ENCODE assay signal across 36 mouse cellular contexts in genomic region chr17:43282828-43283227, GRCm38 (mm10). TPM values are rescaled to one million over a fixed set of nuclear protein-coding genes. Genes with fewer than 3 reads are reported as not detected.
"Had no signal": no experiment of that assay in that cellular context is flagged by ENCODE, and none has a peak within 500 bp of the region (broad histone marks: within the 10 kb centered on the region; RNA-seq: fewer than 3 reads in every experiment).

No protein-coding gene starts in this region.

- ATAC-seq: inflammation-experienced regulatory T-cells, adult 6 months; intestine, embryonic 15.5 days; intestine, postnatal 0 days; liver, postnatal 0 days had no signal

- H3K27ac ChIP-seq: gastrocnemius, adult 2 months; heart, embryonic 10.5 days; hindbrain, embryonic 10.5 days; hindbrain, embryonic 12.5 days; hindbrain, embryonic 14.5 days; intestine, embryonic 15.5 days; layer of hippocampus, adult 2 months; left cerebral cortex, adult 2 months; limb, embryonic 10.5 days; limb, embryonic 12.5 days; liver, embryonic 13.5 days; liver, embryonic 15.5 days had no signal

- DNase-seq: gastrocnemius, adult 2 months; gastrocnemius, postnatal 10 days; gastrocnemius, postnatal 25 days; heart, adult 18-20 months; heart, postnatal 14 days; heart, postnatal 4 days; kidney, adult 18-20 months; kidney, adult 8-10 months; kidney, postnatal 10 days; kidney, postnatal 25 days; kidney, postnatal 4 days; liver; liver, embryonic 13.5 days; liver, postnatal 0 days had no signal

- H3K4me1 ChIP-seq: heart, embryonic 10.5 days; heart, embryonic 12.5 days; hindbrain, embryonic 10.5 days; hindbrain, embryonic 12.5 days; intestine, embryonic 15.5 days; limb, embryonic 10.5 days; limb, embryonic 12.5 days; liver, embryonic 13.5 days; liver, embryonic 15.5 days had no signal

- H3K9ac ChIP-seq: heart, embryonic 12.5 days; hindbrain, embryonic 12.5 days; hindbrain, embryonic 14.5 days; intestine, embryonic 15.5 days; limb, embryonic 12.5 days; liver, embryonic 13.5 days; liver, embryonic 15.5 days; liver, postnatal 0 days had no signal

- H3K4me2 ChIP-seq: heart, embryonic 12.5 days; hindbrain, embryonic 12.5 days; hindbrain, embryonic 14.5 days; intestine, embryonic 15.5 days; limb, embryonic 12.5 days; liver, embryonic 11.5 days; liver, embryonic 13.5 days; liver, embryonic 15.5 days had no signal

- H3K9me3 ChIP-seq: heart, embryonic 10.5 days; hindbrain, embryonic 10.5 days; hindbrain, embryonic 12.5 days; intestine, embryonic 15.5 days; limb, embryonic 10.5 days; limb, embryonic 12.5 days; liver, embryonic 13.5 days; liver, embryonic 15.5 days had no signal

- H3K4me3 ChIP-seq: gastrocnemius, adult 2 months; heart, embryonic 10.5 days; heart, embryonic 12.5 days; hindbrain, embryonic 10.5 days; hindbrain, embryonic 12.5 days; intestine, embryonic 15.5 days; layer of hippocampus, adult 2 months; left cerebral cortex, adult 2 months; limb, embryonic 10.5 days; limb, embryonic 12.5 days; liver, embryonic 13.5 days; liver, embryonic 15.5 days had no signal

- H3K27me3 ChIP-seq: heart, embryonic 12.5 days; hindbrain, embryonic 12.5 days; intestine, embryonic 15.5 days; limb, embryonic 12.5 days; liver, embryonic 13.5 days; liver, embryonic 15.5 days had no signal

- H3K36me3 ChIP-seq: heart, embryonic 10.5 days; heart, embryonic 12.5 days; hindbrain, embryonic 10.5 days; hindbrain, embryonic 12.5 days; intestine, embryonic 15.5 days; limb, embryonic 10.5 days; limb, embryonic 12.5 days; liver, embryonic 13.5 days; liver, embryonic 15.5 days had no signal

RNA-seq across cellular contexts. Expression of gene Adgrf1, which starts 12.7 kb away (rescaled TPM):
- total RNA-seq: gastrocnemius, adult 2 months; gastrocnemius, postnatal 10 days; gastrocnemius, postnatal 4 days; granulocyte monocyte progenitor cell, adult 5-6 weeks; heart, adult 18-20 months; heart, adult 8-10 months; heart, postnatal 14 days; heart, postnatal 4 days; layer of hippocampus, adult 2 months; layer of hippocampus, postnatal 25 days; left cerebral cortex, adult 2 months; left cerebral cortex, postnatal 14 days; left cerebral cortex, postnatal 36 days had no signal
- polyA plus RNA-seq: heart, embryonic 12.5 days; heart, embryonic 14.5 days; heart, postnatal 0 days; hindbrain, embryonic 10.5 days; hindbrain, embryonic 12.5 days; hindbrain, embryonic 14.5 days; inflammation-experienced regulatory T-cells, adult 6 months; limb, embryonic 10.5 days; limb, embryonic 12.5 days had no signal
